ENCODE assay signal across 9 mouse cellular contexts in genomic region chr5:28955036-28955435, GRCm38 (mm10).
DNase-seq lines count a peak whose midpoint lies in the region; ATAC-seq and TF ChIP-seq lines count a peak whose summit lies in the region.
"Had no signal": no experiment of that assay in that cellular context is flagged by ENCODE, and none has a peak within 500 bp of the region (broad histone marks: within the 10 kb centered on the region; RNA-seq: fewer than 3 reads in every experiment).

No protein-coding gene starts in this region.

- in situ Hi-C loops in ES-E14 (cut with MboI; ENCODE audit: low sequenced_read_pairs in 2 of 2, unreplicated experiment in 2 of 2) = no loop called here

- H3K27ac ChIP-seq in kidney, postnatal 0 days = no peak overlapping the region
- no peak overlapping the region for H3K27ac ChIP-seq in ES-E14 (ENCODE audit: insufficient read depth, low read depth, low read length, poor library complexity, severe bottlenecking)
- no peak overlapping the region for H3K27ac ChIP-seq in forebrain, embryonic 16.5 days (ENCODE audit: low read length)
- H3K27ac ChIP-seq: limb, embryonic 15.5 days had no signal

- TF ChIP-seq CTCF in kidney, postnatal 0 days (IDR thresholded peaks at IDR 0.05; ENCODE audit: low read depth) = no peak

- DNase-seq in kidney, postnatal 0 days (ENCODE audit: low spot score) = peak; percentile 71
- no peak for DNase-seq in kidney, adult 11 months
- DNase-seq in ES-E14 (ENCODE audit: low read depth, low spot score) = peak; percentile 17
- DNase-seq in adrenal gland, postnatal 25 days = peak; percentile 28
- DNase-seq in lung, postnatal 36 days = peak; percentile 1
- DNase-seq in left cerebral cortex, postnatal 4 days = no peak
- DNase-seq: cerebellum, postnatal 36 days had no signal

- H3K4me3 ChIP-seq in kidney, postnatal 0 days (replicated peaks; ENCODE audit: low read depth, low read length) = no peak overlapping the region
- no peak overlapping the region for H3K4me3 ChIP-seq in ES-E14 (ENCODE audit: insufficient read depth in 1 of 2, low read depth in 1 of 2, low read length in 2 of 2, poor library complexity in 1 of 2, severe bottlenecking in 1 of 2)
- no peak overlapping the region for H3K4me3 ChIP-seq in forebrain, embryonic 16.5 days (replicated peaks; ENCODE audit: low read length)
- H3K4me3 ChIP-seq: limb, embryonic 15.5 days had no signal

- H3K4me2 ChIP-seq in kidney, postnatal 0 days (ENCODE audit: low read length) = no peak overlapping the region
- no peak overlapping the region for H3K4me2 ChIP-seq in forebrain, embryonic 16.5 days (ENCODE audit: low read length)
- H3K4me2 ChIP-seq: limb, embryonic 15.5 days had no signal

- intact Hi-C loops in left cerebral cortex, postnatal 4 days (cut with DNase I) = no loop called here

- H3K36me3 ChIP-seq in kidney, postnatal 0 days (ENCODE audit: insufficient read depth, low read length) = no peaks in the 10 kb centered on the region
- no peaks in the 10 kb centered on the region for H3K36me3 ChIP-seq in ES-E14 (ENCODE audit: control insufficient read depth, insufficient read depth, low read length, poor library complexity, severe bottlenecking)
- H3K36me3 ChIP-seq in forebrain, embryonic 16.5 days (ENCODE audit: control insufficient read depth, insufficient read depth) = no peaks in the 10 kb centered on the region
- H3K36me3 ChIP-seq: limb, embryonic 15.5 days had no signal

- no peaks in the 10 kb centered on the region for H3K27me3 ChIP-seq in kidney, postnatal 0 days (ENCODE audit: insufficient read depth, low read length)
- H3K27me3 ChIP-seq in forebrain, embryonic 16.5 days (replicated peaks; ENCODE audit: control insufficient read depth, insufficient read depth, low read length) = no peaks in the 10 kb centered on the region
- H3K27me3 ChIP-seq: limb, embryonic 15.5 days had no signal

- H3K9me3 ChIP-seq in kidney, postnatal 0 days (replicated peaks; ENCODE audit: low read length) = no peaks in the 10 kb centered on the region
- H3K9me3 ChIP-seq in ES-E14 (ENCODE audit: control insufficient read depth, insufficient read depth, low read depth, low read length) = no peaks in the 10 kb centered on the region
- no peaks in the 10 kb centered on the region for H3K9me3 ChIP-seq in forebrain, embryonic 16.5 days (ENCODE audit: control insufficient read depth, low read length)
- H3K9me3 ChIP-seq: limb, embryonic 15.5 days had no signal

- no peak for ATAC-seq in kidney, postnatal 0 days (replicated peaks; ENCODE audit: low FRiP score, low read depth)
- no peak for ATAC-seq in forebrain, embryonic 16.5 days

- H3K9ac ChIP-seq in kidney, postnatal 0 days (ENCODE audit: low read depth, low read length) = no peak overlapping the region
- H3K9ac ChIP-seq in ES-E14 (ENCODE audit: insufficient read depth, low read depth, low read length, poor library complexity, severe bottlenecking) = no peak overlapping the region
- no peak overlapping the region for H3K9ac ChIP-seq in forebrain, embryonic 16.5 days (replicated peaks; ENCODE audit: low read depth, low read length)
- H3K9ac ChIP-seq: limb, embryonic 15.5 days had no signal

- no peaks in the 10 kb centered on the region for H3K4me1 ChIP-seq in kidney, postnatal 0 days (replicated peaks; ENCODE audit: insufficient read depth, low read length)
- no peaks in the 10 kb centered on the region for H3K4me1 ChIP-seq in ES-E14 (ENCODE audit: control insufficient read depth in 2 of 2, insufficient read depth in 2 of 2, low read length in 2 of 2, poor library complexity in 1 of 2)
- no peaks in the 10 kb centered on the region for H3K4me1 ChIP-seq in forebrain, embryonic 16.5 days (replicated peaks; ENCODE audit: control insufficient read depth, insufficient read depth, low read length)
- H3K4me1 ChIP-seq: limb, embryonic 15.5 days had no signal

TF ChIP-seq in ES-E14, 5 proteins besides CTCF, POLR2A, EP300 and RAD21:
- TF ChIP-seq CHD2 (IDR thresholded peaks at IDR 0.05; ENCODE audit: low read depth, low read length) (no peak), ZNF384 (IDR thresholded peaks at IDR 0.05; ENCODE audit: low read depth, low read length) (no peak), MAFK (IDR thresholded peaks at IDR 0.05; ENCODE audit: insufficient read depth, low read depth, low read length) (no peak), ZC3H11A (IDR thresholded peaks at IDR 0.05; ENCODE audit: borderline replicate concordance, low read depth, low read length) (no peak), HCFC1 (IDR thresholded peaks at IDR 0.05; ENCODE audit: borderline replicate concordance, insufficient read depth, low read length) (no peak)
TF ChIP-seq in ES-E14: peak in this region for 0.

Comparison
In these comparisons a context has a peak if more than half of its experiments do, and no peak if none do; other contexts are left out.
1. DNase-seq: peak in kidney, postnatal 0 days (single experiment), ES-E14 (single experiment), adrenal gland, postnatal 25 days (single experiment) and lung, postnatal 36 days (single experiment); none in kidney, adult 11 months (single experiment) and left cerebral cortex, postnatal 4 days (single experiment).